ENCODE assay signal across 12 mouse cellular contexts in genomic region chr14:78246601-78247000, GRCm38 (mm10).
"Had no signal": no experiment of that assay in that cellular context is flagged by ENCODE, and none has a peak within 500 bp of the region (broad histone marks: within the 10 kb centered on the region; RNA-seq: fewer than 3 reads in every experiment).

No protein-coding gene starts in this region.

- DNase-seq: kidney, adult 18-20 months; kidney, adult 9 months; kidney, postnatal 25 days; layer of hippocampus, postnatal 36 days; liver; lung, adult 18-20 months; lung, postnatal 10 days; lung, postnatal 36 days; midbrain, embryonic 14.5 days; right cerebral cortex, postnatal 25 days; spleen, adult 18-20 months; thymus, postnatal 36 days had no signal
